Mouse (Mus musculus) midbrain, postnatal 0 days (tissue): ENCODE results near the gene Mdn1. TPM values are rescaled to one million over a fixed set of nuclear protein-coding genes. Genes with fewer than 3 reads are reported as not detected.

ENCODE experiments used
- ATAC-seq: fragments of 200-750 bp; cut with Nextera tagmentation; 2 replicates; pipeline ENCODE4 v1.8.0; 2017; ENCODE audit warnings: moderate number of reproducible peaks, mild to moderate bottlenecking, moderate TSS enrichment, moderate library complexity; ENCODE audit not compliant: low FRiP score
- DNase-seq: peaks from one replicate; pipeline ENCODE4 v3.0.0-alpha.2; 2015; ENCODE audit warnings: low spot score
- H3K27ac ChIP-seq: fragments of 300-500 bp; sonication (generic); 2 replicates; pipeline ENCODE4 v1.5.1; 2014; ENCODE audit warnings: low read depth, mild to moderate bottlenecking, low read length, mixed read lengths
- H3K27me3 ChIP-seq: fragments of 300-500 bp; sonication (generic); 2 replicates; pipeline ENCODE4 v1.6.1; 2014; ENCODE audit warnings: low read length, control low read depth, mixed read lengths; ENCODE audit not compliant: insufficient read depth
- H3K36me3 ChIP-seq: fragments of 300-500 bp; sonication (generic); 2 replicates; pipeline ENCODE4 v1.6.1; 2014; ENCODE audit warnings: low read length, control low read depth, mixed read lengths; ENCODE audit not compliant: insufficient read depth
- H3K4me1 ChIP-seq: fragments of 300-500 bp; sonication (generic); 2 replicates; pipeline ENCODE4 v1.6.1; 2014; ENCODE audit warnings: mild to moderate bottlenecking, control low read depth, antibody characterized with exemption, low read length, mixed read lengths; ENCODE audit not compliant: insufficient read depth
- H3K4me2 ChIP-seq: fragments of 300-500 bp; sonication (generic); 2 replicates; pipeline ENCODE4 v1.6.1; 2014; ENCODE audit warnings: low read depth, mild to moderate bottlenecking, low read length, mixed read lengths; ENCODE audit not compliant: poor library complexity, severe bottlenecking
- H3K4me3 ChIP-seq: fragments of 300-500 bp; sonication (generic); 2 replicates; pipeline ENCODE4 v1.5.1; 2014; ENCODE audit warnings: low read depth, mild to moderate bottlenecking, low read length, moderate library complexity
- H3K9ac ChIP-seq: fragments of 300-500 bp; sonication (generic); replicated peaks from 2 replicates; pipeline ENCODE4 v1.6.1; 2014; ENCODE audit warnings: mild to moderate bottlenecking, low read length, moderate library complexity, mixed read lengths; ENCODE audit not compliant: poor library complexity, severe bottlenecking
- H3K9me3 ChIP-seq: fragments of 300-500 bp; sonication (generic); 2 replicates; pipeline ENCODE4 v1.6.1; 2016; ENCODE audit warnings: low read length, control low read depth
- CTCF ChIP-seq: IDR thresholded peaks from 2 replicates; pipeline ENCODE4 v1.5.1; 2016; ENCODE audit warnings: antibody characterized with exemption, mild to moderate bottlenecking
- WGBS: fragments of 180-500 bp; shearing (Covaris S2); extraction: QIAGEN DNeasy Blood & Tissue Kit; methylation state at CpG from one replicate; pipeline ENCODE4 v1.1.7; 2014; 5-methylcytosine and 5-hydroxymethylcytosine counted together
- polyA plus RNA-seq: library from polyadenylated mRNA; unstranded; fragments of >200 nt; fragmentation: Nextera tagmentation; extraction: Ambion mirVana; gene quantifications from 2 replicates; pipeline ENCODE4 v1.2.1, GENCODE M21; 2015
- total RNA-seq: library from RNA; depleted of rRNA; stranded (reverse); fragments of >200 nt; gene quantifications from 2 replicates; pipeline ENCODE4 v1.2.3, GENCODE M21; 2014

Gene Mdn1
- total and polyA plus RNA-seq, 2 experiments from 2014 or later, result 10.1 to 26.8 TPM

DNA sequence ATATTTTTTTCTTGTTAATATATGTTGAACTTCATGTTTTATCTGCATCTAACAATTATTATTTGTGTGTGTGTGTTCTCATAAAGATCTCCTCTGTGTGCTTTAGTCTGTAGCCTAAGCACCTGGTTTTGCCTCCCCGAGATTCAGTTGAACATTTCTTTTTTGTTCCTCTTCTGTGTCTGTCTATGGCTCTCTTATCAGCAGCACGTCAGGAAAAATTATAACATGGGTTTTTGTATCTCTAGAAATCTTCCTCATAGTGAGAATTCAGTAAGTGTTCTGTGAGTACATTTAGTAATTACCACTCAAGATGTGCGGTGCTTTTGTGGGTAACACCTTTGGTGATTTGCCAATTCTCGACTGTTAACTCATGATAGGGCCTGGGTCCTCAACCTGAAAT lies 8.9 kb downstream of the Mdn1 start:
- Histone ChIP-seq H3K4me1 (no peaks in the 10 kb centered on the region), H3K27me3 (no peaks in the 10 kb centered on the region), H3K9me3 (no peaks in the 10 kb centered on the region), H3K9ac (no peak overlapping the region), H3K27ac (no peak overlapping the region), H3K36me3 (peaks cover 51% of the 10 kb centered on the region), H3K4me3 (no peak overlapping the region), H3K4me2 (no peak overlapping the region)
- WGBS, result 93% methylated on average over 4 of the region's 4 CpGs
- ATAC-seq, result no peak
- TF ChIP-seq CTCF, result no peak
- no peak for DNase-seq

DNA sequence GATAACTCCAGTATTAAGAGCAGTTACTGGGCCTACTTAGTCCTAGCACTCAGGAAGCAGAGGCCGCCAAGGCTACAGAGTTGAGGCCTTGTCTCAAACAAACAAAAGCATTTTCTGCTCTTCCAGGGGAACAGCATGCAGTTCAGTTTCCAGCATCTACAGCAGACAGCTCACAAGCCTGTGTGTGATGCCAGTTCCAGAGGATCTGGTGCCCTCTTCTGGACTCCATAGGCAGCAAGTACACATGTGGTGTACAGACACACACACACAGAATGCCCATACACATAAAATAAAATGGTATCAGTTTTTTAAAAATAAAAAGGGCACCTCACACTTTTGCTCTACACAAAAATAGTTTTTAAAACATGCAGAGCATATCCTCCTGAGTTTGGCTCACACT lies 11.4 kb downstream of the Mdn1 start:
- H3K9me3 ChIP-seq, result no peaks in the 10 kb centered on the region
- peak; percentile 62 for TF ChIP-seq CTCF
- H3K4me2 ChIP-seq, result no peak overlapping the region
- no peak overlapping the region for H3K4me3 ChIP-seq
- no peaks in the 10 kb centered on the region for H3K4me1 ChIP-seq
- no peak overlapping the region for H3K9ac ChIP-seq
- peaks cover 61% of the 10 kb centered on the region for H3K36me3 ChIP-seq
- WGBS, result 88% methylated on average over 1 of the region's 1 CpGs
- DNase-seq (peak; percentile 30), ATAC-seq (no peak)
- no peak overlapping the region for H3K27ac ChIP-seq
- H3K27me3 ChIP-seq, result no peaks in the 10 kb centered on the region

DNA sequence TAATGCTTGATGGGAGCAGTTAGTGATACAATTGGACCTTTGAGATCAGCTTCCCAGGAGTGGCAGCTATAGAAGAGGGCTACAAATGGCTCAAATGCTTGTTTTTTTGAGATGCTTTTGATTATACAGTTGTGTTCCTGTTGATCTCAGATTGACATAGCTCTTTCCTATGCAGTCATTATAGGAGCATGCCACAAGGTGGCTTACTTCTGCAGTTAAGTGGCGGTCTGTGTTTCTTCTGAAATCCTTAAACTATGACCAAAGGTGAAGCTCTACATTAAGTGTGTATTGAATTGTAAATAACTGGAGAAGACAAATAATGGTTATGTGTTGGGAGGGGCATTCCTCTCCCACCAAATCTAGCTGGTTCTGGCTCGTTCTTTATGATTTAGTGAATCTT lies 12.9 kb downstream of the Mdn1 start:
- H3K4me2 ChIP-seq, result no peak overlapping the region
- 89% methylated on average over 2 of the region's 2 CpGs for WGBS
- peak; percentile 27 for TF ChIP-seq CTCF
- H3K9me3 ChIP-seq, result no peaks in the 10 kb centered on the region
- no peak overlapping the region for H3K4me3 ChIP-seq
- H3K9ac ChIP-seq, result no peak overlapping the region
- no peaks in the 10 kb centered on the region for H3K27me3 ChIP-seq
- ATAC-seq, result no peak
- peaks cover 60% of the 10 kb centered on the region for H3K36me3 ChIP-seq
- DNase-seq, result no peak
- no peak overlapping the region for H3K27ac ChIP-seq
- no peaks in the 10 kb centered on the region for H3K4me1 ChIP-seq

DNA sequence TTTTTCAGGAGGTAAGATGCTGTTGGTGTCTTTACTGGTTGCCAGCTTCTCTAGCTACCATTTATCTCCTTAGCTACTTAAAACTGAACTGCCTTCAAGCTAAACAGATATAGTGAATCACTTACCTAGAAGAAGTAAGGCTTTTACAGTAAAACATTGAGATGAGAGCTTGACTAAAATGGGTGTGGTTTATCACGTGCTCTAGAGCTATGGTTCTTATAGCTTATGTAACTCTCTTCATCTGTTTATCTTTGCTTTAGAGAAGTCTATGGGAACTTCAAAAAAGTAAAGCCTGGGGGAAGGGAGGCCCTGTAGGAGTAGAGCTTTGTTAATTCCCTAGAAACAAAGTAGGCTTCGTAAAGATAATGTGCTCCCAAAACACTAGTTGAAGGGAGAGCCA lies 17.1 kb downstream of the Mdn1 start:
- no peak overlapping the region for H3K9ac ChIP-seq
- no peaks in the 10 kb centered on the region for H3K27me3 ChIP-seq
- H3K36me3 ChIP-seq, result peaks cover 60% of the 10 kb centered on the region
- H3K4me1 ChIP-seq, result no peaks in the 10 kb centered on the region
- no peak overlapping the region for H3K4me3 ChIP-seq
- no peak overlapping the region for H3K4me2 ChIP-seq
- WGBS, result 89% methylated on average over 2 of the region's 2 CpGs
- DNase-seq (no peak), ATAC-seq (no peak)
- no peaks in the 10 kb centered on the region for H3K9me3 ChIP-seq
- TF ChIP-seq CTCF, result no peak
- H3K27ac ChIP-seq, result no peak overlapping the region

DNA sequence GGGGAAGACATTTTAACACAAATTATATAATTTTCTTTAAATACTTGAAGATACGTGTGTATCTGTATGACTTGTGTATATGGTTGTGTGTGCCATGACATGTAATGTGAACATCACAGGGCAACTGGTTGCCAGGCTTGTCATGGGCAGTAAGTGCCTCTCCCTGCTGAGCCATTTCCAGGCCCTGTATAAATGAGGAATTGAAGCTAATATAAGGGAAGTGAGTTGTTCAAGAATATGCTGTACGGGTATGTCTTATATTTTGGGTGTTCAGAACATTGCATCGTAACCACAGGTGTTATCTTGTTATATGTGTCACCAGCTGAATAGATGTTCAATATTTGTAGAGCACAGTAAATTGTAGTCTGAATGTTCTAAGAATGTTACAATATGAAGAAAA lies 20.6 kb downstream of the Mdn1 start:
- no peaks in the 10 kb centered on the region for H3K9me3 ChIP-seq
- H3K9ac ChIP-seq, result no peak overlapping the region
- no peak for TF ChIP-seq CTCF
- no peak for DNase-seq
- no peak for ATAC-seq
- no peaks in the 10 kb centered on the region for H3K4me1 ChIP-seq
- no peaks in the 10 kb centered on the region for H3K27me3 ChIP-seq
- H3K4me3 ChIP-seq, result no peak overlapping the region
- peaks cover 45% of the 10 kb centered on the region for H3K36me3 ChIP-seq
- WGBS, result 95% methylated on average over 3 of the region's 3 CpGs
- no peak overlapping the region for H3K4me2 ChIP-seq
- no peak overlapping the region for H3K27ac ChIP-seq

DNA sequence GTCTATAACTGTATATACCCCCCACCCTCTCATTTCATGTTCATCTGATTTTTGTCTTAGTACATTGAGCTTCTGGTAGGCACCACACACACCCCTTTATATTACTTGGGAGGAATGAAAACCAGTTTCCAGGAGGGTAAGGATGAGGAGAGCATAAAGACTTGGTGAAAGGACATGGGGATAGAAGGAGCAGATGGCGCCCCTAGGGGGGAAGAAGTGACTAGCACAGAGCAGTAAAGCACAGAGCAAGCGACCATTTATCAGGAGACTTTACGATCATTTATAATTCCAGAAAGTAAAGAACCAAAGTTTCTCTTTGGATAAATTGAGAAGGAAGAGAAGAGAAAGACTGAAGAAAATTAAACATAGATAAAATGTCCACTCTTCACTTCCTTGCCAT lies 23.9 kb downstream of the Mdn1 start:
- TF ChIP-seq CTCF, result peak; percentile 41
- DNase-seq, result no peak
- WGBS, result 74% methylated on average over 3 of the region's 3 CpGs
- Histone ChIP-seq H3K4me3 (no peak overlapping the region), H3K27me3 (no peaks in the 10 kb centered on the region), H3K27ac (no peak overlapping the region), H3K4me2 (no peak overlapping the region), H3K9me3 (no peaks in the 10 kb centered on the region), H3K36me3 (peaks cover 37% of the 10 kb centered on the region), H3K4me1 (no peaks in the 10 kb centered on the region), H3K9ac (no peak overlapping the region)
- no peak for ATAC-seq
